In genomic region chr4:23433606-23434005, GRCm38 (mm10) we compare ENCODE assay signal across 24 mouse cellular contexts.
A peak's percentile ranks its signal among the peaks of the same experiment; 100 is the strongest.
DNase-seq lines count a peak whose midpoint lies in the region; ATAC-seq lines count a peak whose summit lies in the region.
"Had no signal": no experiment of that assay in that cellular context is flagged by ENCODE, and none has a peak within 500 bp of the region (broad histone marks: within the 10 kb centered on the region; RNA-seq: fewer than 3 reads in every experiment).

No protein-coding gene starts in this region.

- intact Hi-C loops in left cerebral cortex, postnatal 4 days (cut with DNase I): no loop called here

- H3K27me3 ChIP-seq in liver, embryonic 11.5 days (replicated peaks; ENCODE audit: control insufficient read depth, insufficient read depth, low read length): no peaks in the 10 kb centered on the region
- H3K27me3 ChIP-seq: CH12.LX, Patski had no signal

- H3K36me3 ChIP-seq in liver, embryonic 11.5 days (ENCODE audit: control insufficient read depth, insufficient read depth, low read length): no peaks in the 10 kb centered on the region
- H3K36me3 ChIP-seq: G1E had no signal

- no peaks in the 10 kb centered on the region for H3K4me1 ChIP-seq in liver, embryonic 11.5 days (replicated peaks; ENCODE audit: control insufficient read depth, insufficient read depth, low read length)

- no peak overlapping the region for H3K4me3 ChIP-seq in liver, embryonic 11.5 days (ENCODE audit: low read depth, low read length)

- no peaks in the 10 kb centered on the region; the same call in 1 of the 2 replicates for H3K9me3 ChIP-seq in liver, embryonic 11.5 days (ENCODE audit: control insufficient read depth, low read length)
- H3K9me3 ChIP-seq: G1E had no signal

- DNase-seq in ES-CJ7 (ENCODE audit: low read depth, low spot score) (peak; percentile 52), R1 (ENCODE audit: low read depth, low spot score) (peak; percentile 61), ZHBTc4 (ENCODE audit: low read depth, low spot score) (peak; percentile 29)
- no peak for DNase-seq in left cerebral cortex, postnatal 4 days
- no peak for DNase-seq in embryo, embryonic 9.5 days (ENCODE audit: extremely low spot score)
- DNase-seq in liver, embryonic 11.5 days (ENCODE audit: low spot score): no peak
- DNase-seq: adrenal gland, adult 2 months; adrenal gland, adult 8-10 months; adrenal gland, postnatal 10 days; adrenal gland, postnatal 14 days; adrenal gland, postnatal 25 days; adrenal gland, postnatal 36 days; B cell, adult 2 months; cerebellum, adult 11 months; cerebellum, adult 11-12 months; cerebellum, adult 18-20 months; cerebellum, adult 2 months; cerebellum, adult 8-10 months; cerebellum, adult 9-10 months had no signal

- H3K9ac ChIP-seq in liver, embryonic 11.5 days (ENCODE audit: low read depth, low read length): no peak overlapping the region

- WGBS in liver, embryonic 11.5 days: 76% methylated on average over 1 of the region's 1 CpGs

- no peak overlapping the region for H3K27ac ChIP-seq in liver, embryonic 11.5 days (ENCODE audit: low read depth, low read length)

- H3K4me2 ChIP-seq in liver, embryonic 11.5 days: no peak overlapping the region

- ATAC-seq in liver, embryonic 11.5 days (replicated peaks; ENCODE audit: low FRiP score): no peak
- ATAC-seq: activated CD4-positive, CD25-positive, alpha-beta regulatory T cell, adult 4 months; CD4-positive, CD25-positive, alpha-beta regulatory T cell, adult 4 months; Patski had no signal

Comparison
In these comparisons a context has a peak if more than half of its experiments do, and no peak if none do; other contexts are left out.
1. DNase-seq: peak in ES-CJ7 (single experiment), R1 (single experiment) and ZHBTc4 (single experiment); none in left cerebral cortex, postnatal 4 days (single experiment), embryo, embryonic 9.5 days (single experiment) and liver, embryonic 11.5 days (single experiment).